Mouse (Mus musculus): Measurements from ENCODE around the gene Exoc4.

The Exoc4 gene

DNA sequence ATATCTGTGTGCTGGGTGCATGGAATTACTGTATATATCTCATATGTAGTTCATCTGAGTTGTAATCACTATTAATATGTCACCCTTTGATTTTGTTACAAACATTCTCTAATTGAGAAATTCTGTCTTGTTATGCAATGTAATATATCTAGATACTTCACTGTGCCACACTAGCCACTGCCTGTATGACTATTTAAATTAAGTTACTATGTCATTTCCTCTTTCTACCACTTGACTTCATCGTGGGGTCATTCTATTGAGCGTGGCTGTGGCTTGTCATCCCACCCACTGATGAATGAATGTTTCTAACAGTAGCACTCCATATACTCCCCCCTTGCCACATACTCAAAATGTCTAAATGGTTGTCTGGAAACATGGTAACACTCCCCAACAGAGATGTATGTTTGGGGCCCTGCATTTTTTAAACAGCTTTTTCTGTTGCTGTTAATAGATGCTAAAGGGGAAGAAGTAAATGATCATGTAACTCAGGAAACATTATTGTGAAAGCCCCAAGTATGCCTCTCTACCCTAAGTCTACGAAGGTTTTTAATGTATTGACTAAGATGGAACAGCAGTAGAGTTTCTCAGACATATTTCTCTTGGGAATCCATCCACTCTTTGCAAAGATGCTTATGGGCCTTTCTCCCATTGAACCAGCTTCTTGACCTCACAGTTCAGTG, 618.2 kb downstream of the Exoc4 start:
- no peak for DNase-seq (ENCODE audit: low spot score in 2 of 2)

DNA sequence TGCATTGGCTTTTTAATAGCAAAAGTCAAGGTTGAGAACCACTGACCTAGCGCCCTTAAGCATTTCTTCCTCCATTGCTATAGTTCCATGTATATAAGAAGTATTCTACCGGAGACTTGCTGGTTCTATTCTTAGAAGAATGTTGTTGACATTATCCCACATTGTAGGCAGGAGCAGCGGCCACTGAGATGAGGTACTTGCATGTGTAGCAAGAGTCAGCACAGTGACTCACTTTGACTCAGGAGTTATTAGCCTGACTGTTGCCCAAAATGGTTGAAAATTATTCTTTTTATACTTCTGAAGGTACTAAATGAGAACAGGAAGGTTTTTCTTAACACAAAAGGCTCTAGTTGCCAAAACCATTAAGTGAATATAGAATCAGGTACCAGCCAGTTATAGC, 620.4 kb downstream of the Exoc4 start:
- no peak for DNase-seq (ENCODE audit: low spot score in 2 of 2)

DNA sequence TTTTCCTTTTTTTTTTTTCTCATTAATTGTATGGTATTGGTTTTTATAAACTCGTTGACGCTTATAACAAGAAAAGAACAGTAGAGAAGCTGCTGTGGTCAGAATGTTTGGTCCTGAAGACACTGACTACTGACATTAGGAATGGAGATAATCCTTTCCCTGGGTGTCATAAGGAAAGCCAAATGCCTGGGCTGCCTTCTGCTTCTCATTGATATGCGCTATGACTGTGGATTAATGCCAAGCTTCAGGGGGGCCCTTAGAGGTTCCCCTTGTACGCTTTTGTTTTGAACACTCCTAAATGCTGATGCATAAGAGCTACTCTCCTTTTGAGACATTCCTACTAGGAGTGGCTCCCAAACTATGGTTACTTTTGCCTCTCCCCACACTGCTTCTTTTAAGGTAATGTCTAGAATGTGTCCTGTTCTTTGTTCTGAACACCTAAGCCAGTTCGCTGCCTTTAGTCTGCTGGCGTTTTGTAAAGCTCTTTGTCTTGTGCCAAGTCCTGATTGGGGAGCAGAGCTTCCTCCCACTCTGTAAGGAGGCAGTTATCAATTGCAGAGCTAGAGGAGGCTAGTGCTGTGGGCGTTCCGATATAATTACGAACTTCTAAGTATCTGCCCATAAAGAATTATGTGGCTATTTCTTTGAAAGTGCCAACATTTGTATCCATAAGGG, 621.7 kb downstream of the Exoc4 start:
- no peak for DNase-seq (ENCODE audit: low spot score in 2 of 2)

DNA sequence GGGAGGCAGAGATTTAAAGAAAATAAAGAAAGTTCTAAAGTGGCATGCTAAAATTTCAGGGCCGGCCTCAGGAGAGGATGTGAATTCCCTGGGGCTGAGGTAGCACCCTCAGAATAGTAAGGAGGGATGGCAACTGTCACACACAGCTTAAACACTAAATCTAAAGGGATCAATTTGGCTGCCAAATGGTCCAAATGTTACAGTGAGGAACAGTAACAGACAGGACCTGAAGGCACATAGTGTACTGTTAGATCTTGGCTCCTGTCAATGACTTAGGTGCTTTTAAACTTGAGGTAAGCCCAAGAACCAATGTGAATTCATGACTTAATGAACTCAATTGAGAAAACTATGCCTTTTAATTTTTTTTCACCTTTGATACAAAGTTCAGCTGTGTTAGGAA, 622.4 kb downstream of the Exoc4 start:
- no peak for DNase-seq (ENCODE audit: low spot score in 2 of 2)

DNA sequence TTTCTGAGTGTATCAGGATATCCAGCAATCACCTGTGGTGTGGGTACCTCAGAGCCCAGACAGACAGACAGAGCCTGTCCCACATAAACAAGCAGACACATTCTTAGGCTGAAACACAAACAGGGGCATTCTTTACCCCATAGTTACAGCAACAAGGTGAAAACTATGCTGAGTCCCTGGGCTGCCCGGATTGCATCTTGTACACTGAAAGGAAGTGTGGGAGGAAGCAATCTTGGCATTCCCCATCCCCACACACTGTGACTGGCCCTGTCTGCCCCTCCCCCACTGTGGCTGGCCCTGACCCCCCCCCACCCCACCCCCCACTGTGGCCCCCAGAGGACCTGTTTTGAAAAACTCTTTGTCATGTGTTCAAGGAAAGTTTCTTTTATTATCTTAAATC, 623.3 kb downstream of the Exoc4 start:
- DNase-seq (ENCODE audit: low spot score in 2 of 2), result no peak

DNA sequence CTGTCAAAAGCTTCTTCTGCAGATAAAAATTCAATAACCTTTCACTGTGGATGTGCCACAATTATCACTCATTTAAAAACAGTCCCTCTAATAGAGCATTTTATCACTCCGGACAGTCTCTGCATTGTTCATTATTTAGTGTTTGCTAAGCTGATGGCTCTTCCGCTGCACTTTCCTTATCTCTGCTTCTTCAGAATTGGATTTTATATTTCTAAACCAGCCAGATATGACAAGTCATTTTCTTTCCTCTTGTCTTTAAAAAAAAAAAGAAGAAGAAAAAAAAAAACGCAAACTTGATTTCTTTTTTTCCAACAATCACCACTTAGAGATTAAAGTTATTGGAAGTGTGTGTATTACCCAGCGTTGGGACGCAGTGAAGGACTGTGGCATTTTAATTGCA, 624.1 kb downstream of the Exoc4 start:
- DNase-seq (ENCODE audit: low spot score in 2 of 2), result no peak

DNA sequence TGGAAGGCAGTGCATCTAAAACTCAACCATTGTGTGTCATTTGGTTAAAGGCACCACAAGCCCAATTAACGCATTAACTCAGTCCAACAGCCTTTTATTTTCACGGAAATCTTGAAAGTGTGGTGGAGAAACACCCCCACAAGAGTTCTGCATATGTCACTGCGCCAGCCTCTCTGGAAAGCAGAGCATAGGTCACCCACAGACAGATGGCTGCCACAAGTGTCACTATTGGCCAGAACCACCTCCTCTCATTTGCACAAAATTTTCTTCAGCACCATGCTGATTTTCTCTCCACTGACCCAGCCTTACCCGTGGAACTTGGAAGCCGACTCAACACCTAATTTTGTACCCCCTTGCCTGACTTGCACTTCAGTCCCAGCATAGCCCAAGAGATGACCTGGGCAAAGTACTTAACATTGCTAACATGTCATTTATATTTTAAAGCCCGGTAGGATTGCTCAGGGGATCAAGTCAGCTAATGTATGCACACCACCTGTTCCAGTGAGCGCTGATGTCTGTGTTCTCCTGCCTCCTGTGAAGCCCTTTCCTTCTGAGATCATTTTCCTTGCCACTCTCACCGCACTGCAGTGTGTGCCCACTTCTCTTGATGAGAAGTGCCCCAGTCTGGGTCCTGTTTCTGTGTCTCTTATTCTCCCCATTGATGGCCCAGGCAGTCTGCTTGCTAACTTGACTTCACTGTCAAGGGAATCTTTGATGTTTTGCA, 625.6 kb downstream of the Exoc4 start:
- DNase-seq (ENCODE audit: low spot score in 2 of 2), result no peak

DNA sequence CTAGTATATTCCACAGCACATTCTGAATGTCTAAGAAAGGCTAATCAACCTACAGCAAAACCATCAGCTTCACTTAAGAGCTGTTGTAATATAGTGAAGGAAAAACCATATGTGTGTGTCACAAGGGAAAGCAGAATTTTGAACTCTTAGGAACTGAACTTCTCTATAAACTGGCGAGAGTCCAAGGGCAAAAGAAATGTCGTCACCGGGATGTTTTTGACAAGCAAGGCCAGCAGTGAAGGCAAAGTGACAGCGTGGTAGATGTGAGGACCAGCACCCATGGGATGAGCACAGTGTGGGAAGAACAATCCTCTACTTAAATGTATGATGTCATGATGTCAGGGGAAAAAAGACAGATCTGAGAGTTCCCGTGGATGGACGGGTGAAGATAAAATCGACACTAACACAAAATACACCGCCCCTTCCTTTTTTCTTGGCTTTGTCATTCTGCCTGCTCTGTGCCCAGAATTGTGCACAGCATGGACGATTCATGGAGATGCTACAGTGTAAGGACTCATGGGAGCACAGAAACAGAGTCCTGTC, 635.3 kb downstream of the Exoc4 start:
- DNase-seq (ENCODE audit: low spot score in 2 of 2), result no peak

DNA sequence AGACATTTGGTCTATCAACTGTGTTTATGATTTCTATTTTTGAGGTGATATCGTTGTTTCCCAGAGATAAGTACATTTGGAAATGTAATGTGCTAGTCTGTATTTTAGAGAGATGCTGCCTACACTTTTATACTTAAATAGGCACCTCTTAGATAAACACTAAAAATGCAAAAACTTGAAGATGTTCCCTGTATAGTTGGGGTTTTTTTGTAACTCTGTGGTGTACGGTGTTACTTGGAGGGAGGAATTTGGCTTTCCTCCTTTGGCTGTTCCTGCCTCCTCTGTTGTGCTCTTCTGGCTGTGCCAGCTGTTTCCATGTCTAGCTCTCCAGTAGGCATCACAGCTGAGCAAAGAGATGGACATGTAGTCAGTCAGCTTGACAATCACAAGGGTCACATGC, 638.1 kb downstream of the Exoc4 start:
- no peak for DNase-seq (ENCODE audit: low spot score in 2 of 2)

DNA sequence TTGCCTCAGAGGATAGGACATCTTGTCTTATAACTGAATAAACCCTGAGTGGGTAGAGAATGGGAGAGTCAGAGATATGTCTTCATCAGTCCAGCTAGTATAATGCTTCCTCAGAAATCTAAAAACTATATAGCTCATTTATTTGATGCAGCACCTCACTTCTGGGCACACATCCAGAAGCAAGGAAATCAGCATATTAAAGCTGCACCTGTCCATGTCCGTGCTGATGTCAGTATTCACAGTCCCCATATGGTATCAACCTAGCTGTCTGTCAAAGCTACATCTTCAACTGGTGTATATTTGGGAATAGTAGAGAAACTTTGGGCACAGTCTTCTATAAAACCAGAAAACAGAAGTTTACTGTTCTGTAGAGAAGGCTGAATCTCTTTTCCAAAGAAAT, 642.0 kb downstream of the Exoc4 start:
- DNase-seq (ENCODE audit: low spot score in 2 of 2), result no peak

DNA sequence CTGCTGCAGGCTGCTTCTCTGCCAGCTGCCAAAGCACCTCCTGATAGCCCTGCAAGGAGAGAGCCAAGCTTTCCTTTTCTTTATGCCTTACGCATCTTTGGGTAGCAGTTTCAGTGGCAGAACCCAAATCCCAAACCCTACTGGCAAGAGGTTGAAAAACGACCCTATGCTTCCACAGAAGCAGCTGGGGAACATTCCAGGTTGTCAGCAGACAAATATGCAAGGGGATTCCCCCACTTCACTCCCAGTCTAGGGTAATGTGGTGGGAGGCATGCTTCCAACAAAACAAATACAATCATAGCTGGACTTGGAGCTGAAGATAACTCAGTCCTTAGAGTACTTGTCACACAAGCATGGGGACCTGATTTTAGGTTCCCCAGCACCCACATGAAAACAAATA, 643.3 kb downstream of the Exoc4 start:
- no peak for DNase-seq (ENCODE audit: low spot score in 2 of 2)

DNA sequence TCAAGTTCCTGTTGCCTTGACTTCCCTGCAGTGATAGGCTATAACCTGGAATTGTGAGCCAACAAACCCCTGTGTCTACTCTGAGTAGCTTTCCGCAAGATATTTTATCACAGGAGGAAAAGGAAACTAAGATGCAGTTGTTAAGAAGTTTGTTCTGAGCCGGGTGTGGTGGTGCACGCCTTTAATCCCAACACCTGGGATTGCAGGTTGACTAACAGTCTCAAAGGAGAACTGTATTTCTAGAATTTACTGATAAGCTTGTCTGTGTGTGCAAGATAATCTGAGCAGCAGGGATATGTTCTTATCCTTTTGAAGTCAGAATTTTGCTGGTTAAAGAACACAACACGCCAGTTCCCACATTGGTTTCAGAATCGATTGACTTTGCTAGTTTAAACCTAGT, 651.1 kb downstream of the Exoc4 start:
- DNase-seq (ENCODE audit: low spot score in 2 of 2), result no peak

DNA sequence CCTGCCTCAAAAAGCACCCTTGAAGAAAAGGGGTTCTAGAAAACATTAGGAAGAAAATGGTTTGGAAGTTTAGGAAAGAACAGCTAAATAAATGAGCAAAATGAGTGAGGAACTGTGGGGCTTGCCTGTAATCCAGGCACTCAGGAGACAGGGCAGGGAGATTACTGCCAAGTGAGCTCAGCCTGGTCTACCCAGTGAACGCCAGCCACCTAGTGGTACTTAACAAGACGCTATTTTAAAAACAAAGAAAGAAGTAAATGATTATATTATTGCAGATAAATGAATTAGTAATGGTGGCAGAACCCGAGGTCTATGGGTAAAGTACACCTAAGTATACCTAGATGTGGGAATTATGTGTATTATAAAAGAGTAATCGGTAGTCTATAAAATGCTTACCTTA, 651.7 kb downstream of the Exoc4 start:
- DNase-seq (ENCODE audit: low spot score in 2 of 2), result no peak

DNA sequence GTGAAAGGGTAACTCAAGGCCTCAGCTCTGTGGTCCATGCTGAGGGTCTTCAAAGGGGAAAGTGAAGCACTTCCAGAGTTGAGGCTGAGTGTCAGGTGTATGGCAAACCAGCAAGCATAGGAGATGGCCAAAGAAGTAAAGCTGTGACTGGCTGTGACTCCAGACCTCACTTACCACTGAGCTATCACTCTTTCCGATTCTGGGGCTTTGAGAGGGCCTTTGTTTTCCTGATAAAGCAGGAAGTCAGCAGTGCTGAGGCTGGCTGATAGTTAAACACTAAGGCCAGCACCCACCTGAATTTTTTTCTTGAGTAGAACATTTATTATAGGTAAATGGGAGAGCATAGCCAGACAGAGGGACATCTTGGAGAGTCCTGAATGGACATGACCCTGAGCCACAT, 656.2 kb downstream of the Exoc4 start:
- no peak for DNase-seq (ENCODE audit: low spot score in 2 of 2)

DNA sequence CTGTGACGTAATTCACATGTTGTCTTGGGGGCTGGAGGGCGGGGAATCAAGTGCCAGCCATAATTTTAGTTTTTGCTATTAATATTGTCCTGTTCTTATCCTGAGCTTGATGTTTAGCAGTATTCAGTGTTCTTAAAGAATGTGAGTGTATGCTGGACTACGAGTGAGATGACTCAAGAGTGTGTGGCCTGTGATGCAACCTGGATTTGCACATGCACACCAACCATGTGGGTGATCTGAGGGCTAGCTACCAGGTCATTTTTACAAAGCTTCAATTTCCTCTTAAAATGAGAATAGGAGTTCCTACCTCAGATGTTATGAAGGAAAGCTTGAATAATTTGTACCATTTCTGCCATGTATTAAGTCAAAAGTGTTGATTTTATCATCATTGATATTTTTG, 661.8 kb downstream of the Exoc4 start:
- DNase-seq (ENCODE audit: low spot score in 2 of 2), result no peak

DNA sequence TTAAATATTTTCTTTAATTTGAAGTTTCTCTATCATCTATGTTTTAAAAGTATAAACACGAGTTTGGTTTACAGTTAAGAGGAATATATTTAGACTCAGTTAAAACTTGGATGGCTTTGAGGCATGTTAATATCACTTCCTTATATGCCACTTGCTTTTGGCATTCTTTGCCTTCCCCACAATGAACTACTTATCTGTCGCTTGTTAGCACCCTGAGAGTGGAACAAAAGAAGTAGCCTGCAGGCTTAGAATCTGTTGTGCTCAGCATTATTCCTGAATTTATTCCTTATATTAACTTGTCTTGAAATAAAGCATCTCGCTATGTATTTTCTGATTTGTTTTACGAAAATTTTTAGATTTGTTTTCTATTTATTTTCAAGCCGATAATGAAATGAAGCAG, 664.2 kb downstream of the Exoc4 start:
- no peak for DNase-seq (ENCODE audit: low spot score in 2 of 2)

DNA sequence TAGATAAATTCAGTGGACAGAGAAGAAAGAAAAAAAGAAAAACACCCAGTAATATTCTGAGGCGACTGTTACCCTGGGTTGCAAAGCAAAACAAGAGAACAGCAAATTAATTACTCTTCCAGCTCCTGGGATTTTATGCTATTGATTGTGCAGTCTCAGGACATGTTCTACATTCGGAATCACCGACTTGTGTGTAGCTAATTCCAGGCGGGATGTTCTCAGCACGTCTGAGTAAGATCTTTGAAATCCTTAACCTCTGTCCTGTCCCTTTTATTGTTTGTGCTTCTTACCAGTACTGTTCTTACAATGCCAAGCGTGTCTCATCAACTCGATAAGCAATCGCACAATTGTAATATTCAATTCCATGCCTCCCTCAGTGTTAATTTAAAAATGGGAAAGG, 664.6 kb downstream of the Exoc4 start:
- DNase-seq (ENCODE audit: low spot score in 2 of 2), result no peak

DNA sequence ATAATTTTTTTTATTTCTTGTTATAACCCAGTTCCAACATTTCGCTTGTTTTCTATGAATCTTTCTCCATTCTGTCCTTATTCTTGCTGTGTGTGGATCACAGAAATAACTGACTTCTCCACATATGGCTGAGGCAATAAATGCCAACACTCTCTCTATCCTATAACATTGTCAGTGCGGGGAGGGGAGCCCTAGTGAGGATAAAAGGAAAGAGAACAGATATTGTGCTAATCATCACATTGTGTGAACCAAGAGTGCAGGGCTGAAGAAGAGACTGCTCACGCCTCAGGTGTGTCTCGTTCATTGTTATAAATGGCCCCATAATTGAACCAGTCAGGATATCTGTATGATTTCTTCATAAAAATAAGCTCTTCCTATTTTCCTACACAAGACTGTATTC, 665.1 kb downstream of the Exoc4 start:
- no peak for DNase-seq (ENCODE audit: low spot score in 2 of 2)

DNA sequence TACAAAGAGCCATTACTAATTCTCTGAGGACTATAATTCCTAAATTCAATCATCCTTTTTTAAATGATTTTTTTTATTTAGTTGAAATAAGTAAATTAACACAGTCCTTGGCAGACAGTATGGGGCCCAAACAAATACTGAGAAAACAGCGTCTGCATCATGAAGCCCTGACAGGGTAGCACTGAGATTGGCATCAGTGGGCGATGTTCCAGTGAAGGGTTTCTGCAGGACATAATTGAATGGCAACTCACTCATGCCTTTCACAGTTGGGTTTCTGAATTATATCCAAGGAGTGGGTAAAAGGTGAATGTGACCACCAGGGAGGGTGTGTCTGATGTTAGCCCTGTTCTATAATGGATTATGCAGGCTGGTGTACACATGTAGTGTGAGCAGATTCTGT, 674.7 kb downstream of the Exoc4 start:
- DNase-seq (ENCODE audit: low spot score in 2 of 2), result no peak

DNA sequence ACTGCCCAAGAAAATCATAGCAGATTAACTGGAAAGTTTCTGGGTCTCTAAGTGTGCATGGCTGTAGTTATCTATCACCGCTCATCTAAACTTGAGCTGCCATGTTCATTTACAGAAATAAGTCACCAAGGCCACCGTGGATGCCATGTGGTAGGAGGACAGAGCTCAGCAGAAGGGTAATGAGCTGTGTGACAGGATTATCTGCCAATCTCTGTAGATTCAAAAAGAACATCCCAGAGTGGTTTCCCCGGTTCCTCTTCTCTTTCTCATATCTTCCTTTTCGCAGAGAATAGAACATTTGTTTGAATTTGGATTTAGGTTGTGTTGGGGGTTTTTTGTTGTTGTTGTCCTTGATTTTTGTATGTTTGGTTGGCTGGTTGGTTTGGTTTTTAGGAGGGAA, 676.0 kb downstream of the Exoc4 start:
- DNase-seq (ENCODE audit: low spot score in 2 of 2), result no peak

DNA sequence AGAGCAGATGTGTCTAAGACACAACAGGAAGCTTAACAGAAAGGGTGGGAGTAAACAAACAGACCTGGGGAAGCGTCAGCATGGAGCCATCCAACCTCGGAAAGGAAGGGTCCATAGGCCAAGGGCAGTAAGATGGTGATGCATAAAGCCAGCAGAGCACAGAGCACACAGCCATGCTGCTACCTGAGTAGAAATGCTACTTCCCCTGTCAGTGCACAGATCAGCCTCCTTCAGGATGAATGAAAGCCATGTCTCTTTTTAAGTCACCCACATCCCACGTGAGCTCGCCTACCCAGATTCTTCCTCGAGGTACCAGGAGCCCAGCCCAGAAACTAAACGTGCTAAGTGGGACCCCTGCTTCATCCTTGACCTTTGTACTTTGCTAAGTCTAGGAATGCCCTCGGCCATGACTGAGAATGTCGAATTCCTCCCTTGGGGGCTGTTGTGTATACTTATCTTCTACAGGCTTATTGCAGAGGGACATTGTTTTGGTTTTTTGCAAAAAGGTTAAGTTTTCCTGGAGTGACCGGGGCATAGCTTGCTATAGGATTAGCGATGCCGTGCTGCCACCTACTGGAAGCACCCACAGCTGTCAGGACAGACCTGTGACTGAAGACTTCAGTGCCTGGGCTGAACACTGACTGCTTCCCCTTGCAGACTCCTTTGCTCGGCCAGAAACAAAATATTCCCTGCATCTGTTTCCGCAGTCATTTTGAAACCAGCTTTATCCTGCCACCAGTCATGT, 680.6 kb downstream of the Exoc4 start:
- peak; percentile 66 to 71 for DNase-seq (ENCODE audit: low spot score in 2 of 2)
